Mouse (Mus musculus) midbrain, embryonic 10.5 days (tissue): ENCODE results near the gene Lca5. TPM values are rescaled to one million over a fixed set of nuclear protein-coding genes. Genes with fewer than 3 reads are reported as not detected.

ENCODE experiments used
- DNase-seq: peaks from one replicate; pipeline ENCODE4 v3.0.0-alpha.2; 2017; ENCODE audit warnings: low spot score
- H3K27ac ChIP-seq: fragments of 300-500 bp; sonication (generic); replicated peaks from 2 replicates; pipeline ENCODE4 v1.5.1; 2016; ENCODE audit warnings: mild to moderate bottlenecking
- H3K27me3 ChIP-seq: fragments of 300-500 bp; sonication (generic); 2 replicates; pipeline ENCODE4 v1.6.1; 2016; ENCODE audit warnings: low read depth, mild to moderate bottlenecking; ENCODE audit not compliant: poor library complexity, severe bottlenecking
- H3K36me3 ChIP-seq: fragments of 300-500 bp; sonication (generic); 2 replicates; pipeline ENCODE4 v1.6.1; 2016; ENCODE audit warnings: mild to moderate bottlenecking, moderate library complexity
- H3K4me1 ChIP-seq: fragments of 300-500 bp; sonication (generic); 2 replicates; pipeline ENCODE4 v1.6.1; 2016
- H3K4me3 ChIP-seq: fragments of 300-500 bp; sonication (generic); 2 replicates; pipeline ENCODE4 v1.5.1; 2016; ENCODE audit warnings: mild to moderate bottlenecking, moderate library complexity
- H3K9me3 ChIP-seq: fragments of 300-500 bp; sonication (generic); replicated peaks from 2 replicates; pipeline ENCODE4 v1.6.1; 2016; ENCODE audit warnings: mild to moderate bottlenecking
- WGBS: fragments of 180-500 bp; shearing (Covaris S2); methylation state at CpG from one replicate; pipeline ENCODE4 v1.1.7; 2016; 5-methylcytosine and 5-hydroxymethylcytosine counted together
- polyA plus RNA-seq: library from polyadenylated mRNA; unstranded; fragments of >200 nt; fragmentation: Nextera tagmentation; extraction: Ambion mirVana; gene quantifications from 2 replicates; pipeline ENCODE4 v1.2.1, GENCODE M21; 2016

Lca5 gene
- polyA plus RNA-seq, 1 experiment from 2014 or later = 19.9 TPM

- no peak for DNase-seq
- WGBS = 68% methylated on average over 7 of the region's 7 CpGs
Observed at GRCm38 (mm10) chr9:83433661-83434060, 7.3 kb downstream of the Lca5 start.

GRCm38 (mm10) chr9:83427926-83428325, 13.0 kb downstream of the Lca5 start:
- no peaks in the 10 kb centered on the region for H3K9me3 ChIP-seq
- DNase-seq = no peak
- peaks cover 50% of the 10 kb centered on the region for H3K36me3 ChIP-seq
- H3K4me3 ChIP-seq = no peak overlapping the region
- H3K4me1 ChIP-seq = no peaks in the 10 kb centered on the region
- no peak overlapping the region for H3K27ac ChIP-seq
- H3K27me3 ChIP-seq = no peaks in the 10 kb centered on the region
- 85% methylated on average over 4 of the region's 4 CpGs for WGBS

More at GRCm38 (mm10) chr9:83433661-83434060, 7.3 kb downstream of the Lca5 start:
- Histone ChIP-seq H3K4me3 (no peak overlapping the region), H3K27me3 (no peaks in the 10 kb centered on the region), H3K27ac (no peak overlapping the region), H3K4me1 (peaks cover 15% of the 10 kb centered on the region), H3K36me3 (peaks cover 18% of the 10 kb centered on the region), H3K9me3 (no peaks in the 10 kb centered on the region)

DNA sequence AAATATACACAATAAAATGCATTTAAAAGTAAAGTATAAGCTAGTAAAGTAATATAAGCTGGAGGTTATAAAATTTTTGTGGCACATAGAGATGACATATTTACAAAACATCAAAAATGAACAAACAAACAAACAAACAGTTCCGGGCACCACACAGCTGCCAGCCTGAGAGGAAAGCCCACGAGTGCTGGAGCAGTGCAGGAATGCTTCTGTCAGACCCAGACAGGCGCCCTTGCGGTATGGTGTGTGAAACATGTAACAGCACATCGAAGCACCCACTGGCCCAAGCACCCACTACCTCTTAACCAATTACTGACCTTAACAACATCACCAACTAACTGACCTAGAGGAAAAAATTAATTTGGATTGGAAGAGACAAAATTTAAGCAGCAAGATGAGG, 22.0 kb downstream of the Lca5 start:
- peaks cover 74% of the 10 kb centered on the region for H3K36me3 ChIP-seq
- H3K27ac ChIP-seq = no peak overlapping the region
- peaks cover 18% of the 10 kb centered on the region; the same call in 1 of the 2 replicates for H3K9me3 ChIP-seq
- no peak for DNase-seq
- H3K4me1 ChIP-seq = no peaks in the 10 kb centered on the region
- no peak overlapping the region for H3K4me3 ChIP-seq
- H3K27me3 ChIP-seq = no peaks in the 10 kb centered on the region
- WGBS = 95% methylated on average over 5 of the region's 5 CpGs

GRCm38 (mm10) chr9:83413046-83413445, 27.9 kb downstream of the Lca5 start:
- no peak overlapping the region for H3K4me3 ChIP-seq
- WGBS = 75% methylated on average over 10 of the region's 10 CpGs
- no peaks in the 10 kb centered on the region for H3K27me3 ChIP-seq
- no peak for DNase-seq
- H3K9me3 ChIP-seq = peaks cover 18% of the 10 kb centered on the region; the same call in 1 of the 2 replicates
- H3K27ac ChIP-seq = no peak overlapping the region
- H3K36me3 ChIP-seq = peaks cover 61% of the 10 kb centered on the region
- no peaks in the 10 kb centered on the region for H3K4me1 ChIP-seq

- H3K36me3 ChIP-seq = peaks cover 27% of the 10 kb centered on the region
- WGBS = 84% methylated on average over 7 of the region's 7 CpGs
Observed at GRCm38 (mm10) chr9:83405150-83405549, 35.8 kb downstream of the Lca5 start.

DNA sequence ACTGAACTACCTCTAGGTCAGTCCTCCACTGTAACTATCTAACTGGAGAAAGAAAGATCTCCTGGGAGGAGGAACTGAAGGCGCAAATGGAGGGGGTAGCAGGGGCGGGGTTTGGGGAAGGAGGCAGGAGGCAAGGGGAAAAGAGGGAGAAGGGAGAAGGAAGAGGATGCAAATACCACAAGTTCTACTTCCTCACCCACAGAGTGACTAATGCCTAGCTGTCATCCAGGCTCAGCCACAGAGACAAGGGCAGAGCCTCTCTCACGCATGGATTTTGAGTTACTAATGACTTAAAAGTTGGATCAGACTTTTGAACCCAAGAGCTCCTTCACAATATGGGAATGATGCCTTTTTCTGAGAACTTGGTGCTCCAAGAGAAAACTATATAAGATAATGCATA, 40.1 kb downstream of the Lca5 start:
- Histone ChIP-seq H3K27ac (no peak overlapping the region), H3K4me1 (0 out of 2 replicates have a peak, but pooled peaks cover 3% of the 10 kb centered on the region), H3K27me3 (no peaks in the 10 kb centered on the region), H3K4me3 (no peak overlapping the region), H3K9me3 (no peaks in the 10 kb centered on the region), H3K36me3 (peaks cover 39% of the 10 kb centered on the region)
- WGBS = 44% methylated on average over 3 of the region's 3 CpGs
- no peak for DNase-seq

More at GRCm38 (mm10) chr9:83405150-83405549, 35.8 kb downstream of the Lca5 start:
- DNase-seq = no peak
- H3K4me1 ChIP-seq = no peaks in the 10 kb centered on the region
- H3K4me3 ChIP-seq = no peak overlapping the region
- H3K9me3 ChIP-seq = no peaks in the 10 kb centered on the region
- H3K27ac ChIP-seq = no peak overlapping the region
- no peaks in the 10 kb centered on the region for H3K27me3 ChIP-seq

- DNase-seq = no peak
- Histone ChIP-seq H3K27ac (no peak overlapping the region), H3K36me3 (peaks cover 52% of the 10 kb centered on the region)
Observed at GRCm38 (mm10) chr9:83399414-83399813, 41.5 kb downstream of the Lca5 start.

DNA sequence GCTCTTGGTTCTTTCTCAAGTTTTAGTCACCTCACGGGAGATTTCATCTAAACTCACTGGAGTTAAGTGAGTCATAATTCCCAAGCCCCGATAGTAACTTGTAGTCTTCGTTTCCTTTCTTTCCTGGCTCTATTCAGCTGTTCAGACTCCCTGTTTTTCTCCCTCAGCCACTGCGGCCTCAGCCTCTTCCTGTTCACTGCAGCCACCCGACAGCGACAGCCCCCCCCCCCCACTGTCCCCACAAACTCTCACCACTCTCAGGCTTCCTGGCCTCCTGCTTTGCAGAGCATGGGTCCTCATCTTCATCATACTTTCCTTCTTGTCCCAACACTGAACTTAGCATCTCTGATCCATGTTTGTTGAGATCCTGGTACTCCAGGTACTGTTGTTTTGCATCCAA, 42.7 kb downstream of the Lca5 start:
- Histone ChIP-seq H3K9me3 (no peaks in the 10 kb centered on the region), H3K27me3 (no peaks in the 10 kb centered on the region), H3K4me3 (no peak overlapping the region), H3K36me3 (peaks cover 60% of the 10 kb centered on the region), H3K4me1 (0 out of 2 replicates have a peak, but pooled peaks cover 3% of the 10 kb centered on the region), H3K27ac (no peak overlapping the region)
- 73% methylated on average over 6 of the region's 6 CpGs for WGBS
- DNase-seq = no peak

More at GRCm38 (mm10) chr9:83399414-83399813, 41.5 kb downstream of the Lca5 start:
- H3K9me3 ChIP-seq = no peaks in the 10 kb centered on the region
- WGBS = 91% methylated on average over 7 of the region's 7 CpGs
- no peaks in the 10 kb centered on the region for H3K27me3 ChIP-seq
- no peak overlapping the region for H3K4me3 ChIP-seq
- H3K4me1 ChIP-seq = 0 out of 2 replicates have a peak, but pooled peaks cover 3% of the 10 kb centered on the region

- H3K4me3 ChIP-seq = no peak overlapping the region
- 92% methylated on average over 15 of the region's 15 CpGs for WGBS
- H3K36me3 ChIP-seq = peaks cover 50% of the 10 kb centered on the region
- 0 out of 2 replicates have a peak, but pooled peaks cover 3% of the 10 kb centered on the region for H3K4me1 ChIP-seq
- H3K27ac ChIP-seq = no peak overlapping the region
- H3K27me3 ChIP-seq = no peaks in the 10 kb centered on the region
- H3K9me3 ChIP-seq = no peaks in the 10 kb centered on the region
- no peak for DNase-seq
Observed at GRCm38 (mm10) chr9:83395456-83395855, 45.5 kb downstream of the Lca5 start.

DNA sequence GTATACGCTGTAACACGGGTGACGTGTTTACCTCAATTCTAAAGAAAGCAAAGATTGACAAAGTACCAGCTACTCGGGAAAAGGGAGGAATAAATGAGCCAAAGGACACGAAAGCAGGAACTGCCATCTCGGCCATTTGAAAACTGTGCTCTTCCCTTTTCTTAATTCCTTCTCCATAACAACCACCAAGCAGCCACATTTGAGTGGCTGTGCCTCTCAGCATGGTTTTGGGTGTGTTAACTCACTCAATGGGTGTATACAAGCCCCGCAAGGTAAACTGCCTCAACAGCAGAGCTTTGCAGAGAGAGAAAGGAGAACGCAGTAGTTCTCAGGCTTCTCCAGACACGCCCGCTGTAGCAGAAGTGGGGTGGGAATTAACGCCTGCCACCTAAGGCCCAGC, 48.9 kb downstream of the Lca5 start:
- Histone ChIP-seq H3K27me3 (no peaks in the 10 kb centered on the region), H3K27ac (no peak overlapping the region), H3K9me3 (no peaks in the 10 kb centered on the region), H3K36me3 (peaks cover 27% of the 10 kb centered on the region), H3K4me1 (peaks cover 6% of the 10 kb centered on the region; the same call in 1 of the 2 replicates), H3K4me3 (no peak overlapping the region)
- 82% methylated on average over 11 of the region's 11 CpGs for WGBS
- DNase-seq = no peak

DNA sequence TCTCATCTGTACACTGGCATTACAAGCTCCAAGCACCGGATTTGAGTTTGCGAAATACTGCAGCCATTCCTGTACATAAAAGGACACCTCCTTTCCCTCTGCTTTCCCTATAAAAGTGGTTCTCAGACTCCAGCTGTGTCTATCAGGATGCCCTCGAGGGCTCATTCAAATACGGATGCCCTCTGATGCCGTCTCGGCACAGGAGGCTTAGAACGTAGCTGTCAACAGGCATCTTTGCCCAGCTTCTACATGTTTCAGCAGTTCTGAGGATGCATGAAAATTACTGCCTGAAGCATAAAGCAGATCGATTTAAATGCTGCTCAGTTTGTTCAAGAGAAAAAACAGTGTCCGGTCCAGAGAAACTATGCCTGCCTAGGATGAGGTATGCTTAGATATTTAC, 51.4 kb downstream of the Lca5 start:
- no peak overlapping the region for H3K27ac ChIP-seq
- WGBS = 88% methylated on average over 9 of the region's 9 CpGs
- DNase-seq = no peak
- H3K27me3 ChIP-seq = no peaks in the 10 kb centered on the region
- H3K9me3 ChIP-seq = no peaks in the 10 kb centered on the region
- peaks cover 6% of the 10 kb centered on the region; the same call in 1 of the 2 replicates for H3K4me1 ChIP-seq
- H3K36me3 ChIP-seq = peaks cover 14% of the 10 kb centered on the region
- H3K4me3 ChIP-seq = no peak overlapping the region

- H3K27ac ChIP-seq = no peak overlapping the region
- H3K36me3 ChIP-seq = no peaks in the 10 kb centered on the region
- no peak overlapping the region for H3K4me3 ChIP-seq
- H3K27me3 ChIP-seq = no peaks in the 10 kb centered on the region
- WGBS = 87% methylated on average over 5 of the region's 5 CpGs
- no peak for DNase-seq
- H3K4me1 ChIP-seq = peaks cover 6% of the 10 kb centered on the region; the same call in 1 of the 2 replicates
- H3K9me3 ChIP-seq = no peaks in the 10 kb centered on the region
Observed at GRCm38 (mm10) chr9:83386264-83386855, 54.6 kb downstream of the Lca5 start.

GRCm38 (mm10) chr9:83385301-83385700, 55.6 kb downstream of the Lca5 start:
- Histone ChIP-seq H3K4me1 (peaks cover 6% of the 10 kb centered on the region; the same call in 1 of the 2 replicates), H3K27ac (no peak overlapping the region), H3K4me3 (no peak overlapping the region), H3K36me3 (no peaks in the 10 kb centered on the region), H3K27me3 (no peaks in the 10 kb centered on the region), H3K9me3 (no peaks in the 10 kb centered on the region)
- no peak for DNase-seq
- WGBS = 75% methylated on average over 6 of the region's 6 CpGs
